Mouse (Mus musculus): ENCODE measurements around the gene Tctex1d4. TPM values are rescaled to one million over a fixed set of nuclear protein-coding genes. Genes with fewer than 3 reads are reported as not detected.

The Tctex1d4 gene
- total RNA-seq, 1 experiment, result 0.49 TPM

DNA sequence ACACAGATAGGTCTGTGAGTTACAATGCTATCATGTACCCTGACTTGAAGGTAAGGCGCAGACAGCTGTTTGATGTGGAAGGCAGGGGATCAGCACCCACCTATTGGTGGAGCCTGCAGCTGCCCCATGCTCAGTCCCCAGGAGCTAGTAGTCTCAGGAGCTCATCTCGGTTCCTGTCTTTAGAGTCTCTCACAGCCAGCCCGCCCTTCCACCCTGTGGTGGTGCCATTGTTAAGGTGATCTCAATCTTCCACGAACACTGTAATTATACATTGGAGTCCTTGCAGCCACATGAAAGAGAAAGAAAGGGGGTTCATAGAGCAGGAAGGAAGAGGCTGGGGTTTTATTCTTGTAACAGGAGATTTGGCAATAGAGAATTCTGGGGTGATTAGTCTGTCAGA is 26.6 kb upstream of the Tctex1d4 start:
- H3K27ac ChIP-seq (ENCODE audit: insufficient read depth, low read depth, low read length, poor library complexity, severe bottlenecking), result no peak overlapping the region
- TF ChIP-seq CHD2 (IDR thresholded peaks at IDR 0.05; ENCODE audit: low read depth, low read length) (no peak), MAFK (IDR thresholded peaks at IDR 0.05; ENCODE audit: insufficient read depth, low read depth, low read length) (no peak), ZC3H11A (IDR thresholded peaks at IDR 0.05; ENCODE audit: borderline replicate concordance, low read depth, low read length) (no peak), ZNF384 (IDR thresholded peaks at IDR 0.05; ENCODE audit: low read depth, low read length) (no peak), HCFC1 (IDR thresholded peaks at IDR 0.05; ENCODE audit: borderline replicate concordance, insufficient read depth, low read length) (no peak)
- peaks cover 5 to 38% of the 10 kb centered on the region in 2 experiments; a peak in 3 of 4 replicates for H3K4me1 ChIP-seq (ENCODE audit: control insufficient read depth in 2 of 2, insufficient read depth in 2 of 2, low read length in 2 of 2, poor library complexity in 1 of 2)
- H3K9ac ChIP-seq (ENCODE audit: insufficient read depth, low read depth, low read length, poor library complexity, severe bottlenecking), result no peak overlapping the region
- H3K4me3 ChIP-seq (ENCODE audit: insufficient read depth in 1 of 2, low read depth in 1 of 2, low read length in 2 of 2, poor library complexity in 1 of 2, severe bottlenecking in 1 of 2), result no peak overlapping the region
- no peaks in the 10 kb centered on the region for H3K9me3 ChIP-seq (ENCODE audit: control insufficient read depth, insufficient read depth, low read depth, low read length)
- in situ Hi-C loops (cut with MboI; ENCODE audit: low sequenced_read_pairs in 2 of 2, unreplicated experiment in 2 of 2), result no loop called here
- peaks cover 10% of the 10 kb centered on the region for H3K36me3 ChIP-seq (ENCODE audit: control insufficient read depth, insufficient read depth, low read length, poor library complexity, severe bottlenecking)
- no peak for DNase-seq (ENCODE audit: low read depth, low spot score)

- no peaks in the 10 kb centered on the region for H3K9me3 ChIP-seq (ENCODE audit: control insufficient read depth, insufficient read depth, low read depth, low read length)
- TF ChIP-seq ZC3H11A (IDR thresholded peaks at IDR 0.05; ENCODE audit: borderline replicate concordance, low read depth, low read length), result peak; percentile 29; the same call in 1 of the 2 replicates
- no peak for TF ChIP-seq HCFC1 (IDR thresholded peaks at IDR 0.05; ENCODE audit: borderline replicate concordance, insufficient read depth, low read length)
- no peak for TF ChIP-seq MAFK (IDR thresholded peaks at IDR 0.05; ENCODE audit: insufficient read depth, low read depth, low read length)
- no peak for TF ChIP-seq CHD2 (IDR thresholded peaks at IDR 0.05; ENCODE audit: low read depth, low read length)
- peaks cover 13% of the 10 kb centered on the region for H3K36me3 ChIP-seq (ENCODE audit: control insufficient read depth, insufficient read depth, low read length, poor library complexity, severe bottlenecking)
- in situ Hi-C loops (cut with MboI; ENCODE audit: low sequenced_read_pairs in 2 of 2, unreplicated experiment in 2 of 2), result no loop called here
- peaks cover 5 to 47% of the 10 kb centered on the region in 2 experiments; a peak in 3 of 4 replicates for H3K4me1 ChIP-seq (ENCODE audit: control insufficient read depth in 2 of 2, insufficient read depth in 2 of 2, low read length in 2 of 2, poor library complexity in 1 of 2)
- DNase-seq (ENCODE audit: low read depth, low spot score), result peak; percentile 75
- no peak overlapping the region for H3K4me3 ChIP-seq (ENCODE audit: insufficient read depth in 1 of 2, low read depth in 1 of 2, low read length in 2 of 2, poor library complexity in 1 of 2, severe bottlenecking in 1 of 2)
- H3K27ac ChIP-seq (ENCODE audit: insufficient read depth, low read depth, low read length, poor library complexity, severe bottlenecking), result peak overlapping the region; percentile 19; the same call in 1 of the 2 replicates
- no peak overlapping the region for H3K9ac ChIP-seq (ENCODE audit: insufficient read depth, low read depth, low read length, poor library complexity, severe bottlenecking)
Observed at GRCm38 (mm10) chr4:117101218-117101617, 25.4 kb upstream of the Tctex1d4 start.

- Histone ChIP-seq H3K36me3 (ENCODE audit: control insufficient read depth, insufficient read depth, low read length, poor library complexity, severe bottlenecking) (peaks cover 28% of the 10 kb centered on the region), H3K4me1 (ENCODE audit: control insufficient read depth in 2 of 2, insufficient read depth in 2 of 2, low read length in 2 of 2, poor library complexity in 1 of 2) (peaks cover 2 to 54% of the 10 kb centered on the region in 2 experiments; a peak in 2 of 4 replicates), H3K27ac (ENCODE audit: insufficient read depth, low read depth, low read length, poor library complexity, severe bottlenecking) (no peak overlapping the region), H3K4me3 (ENCODE audit: insufficient read depth in 1 of 2, low read depth in 1 of 2, low read length in 2 of 2, poor library complexity in 1 of 2, severe bottlenecking in 1 of 2) (no peak overlapping the region), H3K9ac (ENCODE audit: insufficient read depth, low read depth, low read length, poor library complexity, severe bottlenecking) (peak overlapping the region; percentile 4; the same call in 1 of the 2 replicates), H3K9me3 (ENCODE audit: control insufficient read depth, insufficient read depth, low read depth, low read length) (no peaks in the 10 kb centered on the region)
- TF ChIP-seq MAFK (IDR thresholded peaks at IDR 0.05; ENCODE audit: insufficient read depth, low read depth, low read length), result no peak
- no peak for TF ChIP-seq ZNF384 (IDR thresholded peaks at IDR 0.05; ENCODE audit: low read depth, low read length)
- no peak for TF ChIP-seq ZC3H11A (IDR thresholded peaks at IDR 0.05; ENCODE audit: borderline replicate concordance, low read depth, low read length)
- no peak for TF ChIP-seq HCFC1 (IDR thresholded peaks at IDR 0.05; ENCODE audit: borderline replicate concordance, insufficient read depth, low read length)
- no peak for TF ChIP-seq CHD2 (IDR thresholded peaks at IDR 0.05; ENCODE audit: low read depth, low read length)
- in situ Hi-C loops (cut with MboI; ENCODE audit: low sequenced_read_pairs in 2 of 2, unreplicated experiment in 2 of 2), result no loop called here
- no peak for DNase-seq (ENCODE audit: low read depth, low spot score)
Observed at GRCm38 (mm10) chr4:117104672-117105071, 21.9 kb upstream of the Tctex1d4 start.

DNA sequence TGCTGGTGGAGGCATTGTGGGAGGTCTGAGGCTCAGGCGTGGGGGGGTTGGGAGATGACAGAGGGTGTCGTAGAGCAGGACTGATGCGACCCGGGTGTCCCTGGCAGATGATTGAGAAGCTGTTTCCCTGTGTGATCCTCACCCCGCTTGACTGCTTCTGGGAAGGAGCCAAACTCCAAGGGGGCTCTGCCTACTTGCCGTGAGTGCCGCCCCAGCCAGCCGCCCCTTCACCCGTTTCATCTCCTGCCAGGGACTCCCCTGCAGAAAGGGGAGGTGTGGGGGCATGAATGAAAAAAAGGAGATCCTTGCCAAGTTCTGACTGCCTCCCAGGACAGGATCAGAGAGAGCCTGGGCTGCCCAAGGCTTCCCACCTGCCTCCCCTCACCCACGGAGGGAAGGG is 21.5 kb upstream of the Tctex1d4 start:
- no peak for TF ChIP-seq ZC3H11A (IDR thresholded peaks at IDR 0.05; ENCODE audit: borderline replicate concordance, low read depth, low read length)
- no peak for TF ChIP-seq HCFC1 (IDR thresholded peaks at IDR 0.05; ENCODE audit: borderline replicate concordance, insufficient read depth, low read length)
- TF ChIP-seq CHD2 (IDR thresholded peaks at IDR 0.05; ENCODE audit: low read depth, low read length), result no peak
- no peak for TF ChIP-seq MAFK (IDR thresholded peaks at IDR 0.05; ENCODE audit: insufficient read depth, low read depth, low read length)
- no peak for TF ChIP-seq ZNF384 (IDR thresholded peaks at IDR 0.05; ENCODE audit: low read depth, low read length)
- no peak for DNase-seq (ENCODE audit: low read depth, low spot score)
- H3K4me1 ChIP-seq (ENCODE audit: control insufficient read depth in 2 of 2, insufficient read depth in 2 of 2, low read length in 2 of 2, poor library complexity in 1 of 2), result peaks cover 2 to 53% of the 10 kb centered on the region in 2 experiments; a peak in 2 of 4 replicates

More for the DNA sequence above, 21.5 kb upstream of the Tctex1d4 start:
- H3K4me3 ChIP-seq (ENCODE audit: insufficient read depth in 1 of 2, low read depth in 1 of 2, low read length in 2 of 2, poor library complexity in 1 of 2, severe bottlenecking in 1 of 2), result no peak overlapping the region
- H3K36me3 ChIP-seq (ENCODE audit: control insufficient read depth, insufficient read depth, low read length, poor library complexity, severe bottlenecking), result peaks cover 29% of the 10 kb centered on the region
- in situ Hi-C loops (cut with MboI; ENCODE audit: low sequenced_read_pairs in 2 of 2, unreplicated experiment in 2 of 2), result no loop called here
- peak overlapping the region; percentile 18; the same call in 1 of the 2 replicates for H3K9ac ChIP-seq (ENCODE audit: insufficient read depth, low read depth, low read length, poor library complexity, severe bottlenecking)
- H3K9me3 ChIP-seq (ENCODE audit: control insufficient read depth, insufficient read depth, low read depth, low read length), result no peaks in the 10 kb centered on the region
- no peak overlapping the region for H3K27ac ChIP-seq (ENCODE audit: insufficient read depth, low read depth, low read length, poor library complexity, severe bottlenecking)

All from ES-E14 (cell line).